Mouse (Mus musculus) embryonic facial prominence, embryonic 15.5 days (tissue): ENCODE measurements around the gene 9330161L09Rik. TPM values are rescaled to one million over a fixed set of nuclear protein-coding genes. Genes with fewer than 3 reads are reported as not detected.

Experiments used
- ATAC-seq: fragments of 200-750 bp; cut with Nextera tagmentation; 2 replicates; pipeline ENCODE4 v1.8.0; 2017; ENCODE audit warnings: low read depth, moderate TSS enrichment; ENCODE audit not compliant: insufficient number of reproducible peaks, low FRiP score, low TSS enrichment
- H3K27ac ChIP-seq: fragments of 300-500 bp; sonication (generic); replicated peaks from 2 replicates; pipeline ENCODE4 v1.5.1; 2015; ENCODE audit warnings: mild to moderate bottlenecking, inconsistent platforms
- H3K27me3 ChIP-seq: fragments of 300-500 bp; sonication (generic); 2 replicates; pipeline ENCODE4 v1.6.1; 2015; ENCODE audit warnings: inconsistent platforms
- H3K36me3 ChIP-seq: fragments of 300-500 bp; sonication (generic); 2 replicates; pipeline ENCODE4 v1.6.1; 2015; ENCODE audit warnings: mild to moderate bottlenecking, inconsistent platforms
- H3K4me1 ChIP-seq: fragments of 300-500 bp; sonication (generic); 2 replicates; pipeline ENCODE4 v1.6.1; 2015; ENCODE audit warnings: inconsistent platforms
- H3K4me2 ChIP-seq: fragments of 300-500 bp; sonication (generic); replicated peaks from 2 replicates; pipeline ENCODE4 v1.6.1; 2015; ENCODE audit warnings: mild to moderate bottlenecking, inconsistent platforms
- H3K4me3 ChIP-seq: fragments of 300-500 bp; sonication (generic); replicated peaks from 2 replicates; pipeline ENCODE4 v1.5.1; 2015; ENCODE audit warnings: mild to moderate bottlenecking, inconsistent platforms
- H3K9ac ChIP-seq: fragments of 300-500 bp; sonication (generic); 2 replicates; pipeline ENCODE4 v1.6.1; 2015; ENCODE audit warnings: inconsistent platforms
- H3K9me3 ChIP-seq: fragments of 300-500 bp; sonication (generic); replicated peaks from 2 replicates; pipeline ENCODE4 v1.6.1; 2016; ENCODE audit warnings: inconsistent platforms
- WGBS: fragments of 180-500 bp; shearing (Covaris S2); methylation state at CpG from one replicate; pipeline ENCODE4 v1.1.7; 2015; 5-methylcytosine and 5-hydroxymethylcytosine counted together
- polyA plus RNA-seq: library from polyadenylated mRNA; unstranded; fragments of >200 nt; fragmentation: Nextera tagmentation; extraction: Ambion mirVana; gene quantifications from 2 replicates; pipeline ENCODE4 v1.2.1, GENCODE M21; 2015

9330161L09Rik gene
- polyA plus RNA-seq, 1 experiment from 2014 or later: 0.49 TPM

DNA sequence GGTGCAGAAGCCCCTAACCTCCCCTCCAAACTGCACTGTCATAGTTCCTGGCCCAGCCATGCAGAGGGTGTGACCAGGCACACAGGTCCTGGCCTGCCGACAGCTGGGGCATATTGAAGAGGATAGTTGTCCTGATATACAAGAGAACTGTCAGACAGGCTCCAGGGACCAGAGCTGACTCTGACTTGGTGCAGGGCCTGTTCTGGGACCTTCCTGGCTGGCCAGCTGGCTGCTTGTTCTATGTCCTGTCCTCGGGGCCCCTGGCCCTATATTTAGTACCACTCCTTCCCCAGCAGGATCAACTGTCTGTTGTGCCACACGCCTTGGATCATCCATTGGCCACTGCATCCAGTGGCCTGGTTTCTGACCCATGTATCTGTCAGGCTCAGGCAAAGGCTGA is 45.3 kb downstream of the 9330161L09Rik start:
- H3K27me3 ChIP-seq: no peaks in the 10 kb centered on the region
- no peaks in the 10 kb centered on the region for H3K9me3 ChIP-seq
- 0 out of 2 replicates have a peak, but pooled peaks cover 3% of the 10 kb centered on the region for H3K4me1 ChIP-seq
- no peak overlapping the region for H3K4me2 ChIP-seq
- no peak overlapping the region for H3K9ac ChIP-seq
- 61% methylated on average over 3 of the region's 3 CpGs for WGBS
- no peaks in the 10 kb centered on the region for H3K36me3 ChIP-seq
- no peak overlapping the region for H3K27ac ChIP-seq
- no peak overlapping the region for H3K4me3 ChIP-seq
- ATAC-seq: no peak

DNA sequence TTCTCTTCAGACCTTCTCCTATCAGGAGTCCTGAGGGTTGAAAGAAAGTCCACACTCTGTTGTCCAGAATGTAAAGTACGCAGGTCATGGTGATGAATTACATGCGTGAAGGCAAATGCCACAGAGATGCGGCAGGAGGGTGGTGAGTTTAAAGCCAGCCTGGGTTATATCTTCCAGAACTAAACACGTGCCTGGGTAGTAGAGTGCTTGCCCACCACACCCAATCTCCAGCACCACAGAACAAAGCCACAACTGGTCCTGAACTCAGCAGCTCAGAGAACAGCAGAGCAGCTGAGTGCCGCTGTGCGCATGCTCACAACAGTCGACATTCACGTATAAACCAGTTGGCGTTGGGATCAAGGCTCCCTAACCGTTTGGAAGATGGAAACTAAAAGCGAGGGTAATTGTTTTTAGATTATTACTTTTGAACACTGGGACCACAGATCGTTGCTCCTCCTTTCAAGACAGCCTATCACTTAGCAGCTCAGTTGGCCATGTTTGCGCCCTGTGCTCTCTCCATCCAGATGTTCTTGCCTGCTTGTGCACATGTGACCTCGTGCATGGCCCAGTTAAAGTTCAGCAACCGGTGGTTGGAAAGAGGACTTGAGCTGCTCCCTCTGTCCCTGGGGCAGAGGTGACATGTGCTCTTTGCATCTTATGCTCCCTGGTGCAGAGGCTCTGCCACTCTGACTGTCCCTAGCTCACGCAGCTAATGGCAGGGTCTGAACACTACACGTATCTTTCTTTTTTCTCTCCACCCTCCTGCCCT is 45.9 kb downstream of the 9330161L09Rik start:
- Histone ChIP-seq H3K4me3 (no peak overlapping the region), H3K4me1 (0 out of 2 replicates have a peak, but pooled peaks cover 3% of the 10 kb centered on the region), H3K9ac (no peak overlapping the region), H3K36me3 (no peaks in the 10 kb centered on the region), H3K27me3 (no peaks in the 10 kb centered on the region), H3K4me2 (no peak overlapping the region), H3K27ac (no peak overlapping the region), H3K9me3 (no peaks in the 10 kb centered on the region)
- ATAC-seq: no peak
- WGBS: 84% methylated on average over 17 of the region's 17 CpGs

DNA sequence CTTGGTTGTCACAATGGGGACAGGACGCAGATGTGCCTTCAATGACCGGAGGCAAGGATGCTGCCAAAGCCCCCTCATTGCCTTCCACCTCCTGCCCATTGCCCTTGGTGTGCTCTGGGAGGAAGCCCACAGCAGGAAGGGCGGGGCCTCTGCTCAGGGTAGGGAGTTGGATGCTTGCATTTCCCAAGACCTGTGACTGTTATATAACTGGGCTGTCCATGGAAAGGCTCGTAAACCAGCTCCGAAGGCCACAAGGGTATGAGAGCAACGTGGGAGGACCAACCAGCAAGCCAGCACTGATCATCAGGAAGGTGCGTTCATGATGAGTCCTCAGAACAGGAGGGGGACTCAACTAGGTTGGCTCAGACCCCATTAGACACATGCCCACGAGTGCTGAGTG is 46.8 kb downstream of the 9330161L09Rik start:
- no peaks in the 10 kb centered on the region for H3K9me3 ChIP-seq
- 81% methylated on average over 8 of the region's 8 CpGs for WGBS
- no peak for ATAC-seq

DNA sequence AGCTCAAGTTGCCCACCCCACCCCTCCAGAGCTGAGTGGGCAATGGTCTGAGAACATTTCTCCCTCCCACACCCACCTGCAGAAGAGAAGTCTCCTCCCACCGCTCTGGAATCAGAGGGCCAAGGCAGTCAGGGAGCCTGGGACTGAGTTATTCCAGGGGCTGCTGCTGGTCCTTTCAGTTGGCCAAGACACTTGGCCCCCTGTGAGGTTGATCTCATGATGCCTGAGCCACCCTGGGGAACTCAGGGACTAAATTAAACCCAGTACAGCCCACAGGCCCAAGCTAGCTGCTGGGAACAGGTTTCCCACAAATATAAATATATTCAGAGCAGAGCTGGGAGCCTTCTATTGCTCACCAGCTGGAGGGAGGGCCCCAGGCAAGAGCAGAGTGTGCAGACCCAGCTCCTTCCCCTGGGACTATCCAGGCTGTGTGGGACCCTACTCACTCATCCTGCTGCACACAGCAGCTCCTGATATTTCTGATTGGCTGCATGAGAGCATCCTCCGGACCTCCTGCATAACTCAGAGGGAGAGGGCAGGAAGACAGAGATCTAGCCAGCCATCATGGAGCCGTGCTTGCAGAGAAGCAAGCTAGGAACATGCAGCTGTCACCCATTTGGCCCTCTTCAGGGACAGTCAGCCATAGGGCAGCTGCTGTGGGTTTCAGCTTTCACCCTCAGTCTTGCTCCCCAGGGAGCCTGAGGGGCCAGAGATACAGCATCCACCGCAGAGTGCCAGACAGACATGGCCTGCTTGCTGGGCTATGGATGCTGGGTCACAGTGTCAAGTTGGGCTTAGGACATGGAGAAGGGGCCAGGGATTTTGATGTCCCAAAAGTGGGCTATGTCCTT is 48.4 kb downstream of the 9330161L09Rik start:
- no peak overlapping the region for H3K4me2 ChIP-seq
- H3K9ac ChIP-seq: no peak overlapping the region
- no peaks in the 10 kb centered on the region for H3K36me3 ChIP-seq
- no peaks in the 10 kb centered on the region for H3K27me3 ChIP-seq
- H3K4me1 ChIP-seq: 0 out of 2 replicates have a peak, but pooled peaks cover 3% of the 10 kb centered on the region
- H3K9me3 ChIP-seq: no peaks in the 10 kb centered on the region
- H3K27ac ChIP-seq: 0 out of 2 replicates have a peak overlapping the region, but pooled peaks have one; percentile 34
- peak; percentile 60 for ATAC-seq
- WGBS: 50% methylated on average over 4 of the region's 4 CpGs
- no peak overlapping the region for H3K4me3 ChIP-seq

More for the DNA sequence above, 46.8 kb downstream of the 9330161L09Rik start:
- no peaks in the 10 kb centered on the region for H3K36me3 ChIP-seq
- no peak overlapping the region for H3K4me2 ChIP-seq
- no peak overlapping the region for H3K27ac ChIP-seq
- 0 out of 2 replicates have a peak, but pooled peaks cover 3% of the 10 kb centered on the region for H3K4me1 ChIP-seq
- H3K4me3 ChIP-seq: no peak overlapping the region
- no peaks in the 10 kb centered on the region for H3K27me3 ChIP-seq
- no peak overlapping the region for H3K9ac ChIP-seq

DNA sequence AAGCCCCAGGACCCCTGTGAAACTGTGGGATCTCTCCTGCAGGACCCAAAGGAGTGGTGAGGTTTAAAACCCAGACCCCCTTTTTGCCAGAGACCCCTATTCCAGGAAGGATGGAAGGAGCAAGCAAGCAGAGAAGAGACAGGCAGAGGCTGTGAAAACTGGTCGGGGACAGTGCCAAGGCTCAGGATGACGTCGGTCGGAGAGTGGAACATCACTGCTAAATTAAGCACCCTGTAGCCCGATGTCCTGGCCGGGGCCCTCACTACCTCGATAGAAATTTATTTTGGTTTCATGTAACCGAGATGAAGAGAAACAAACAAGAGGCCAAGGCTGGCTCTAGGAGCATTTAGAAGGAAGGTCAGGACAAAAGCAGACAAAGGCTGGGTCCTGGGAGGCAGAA is 49.4 kb downstream of the 9330161L09Rik start:
- Histone ChIP-seq H3K9me3 (no peaks in the 10 kb centered on the region), H3K4me1 (0 out of 2 replicates have a peak, but pooled peaks cover 3% of the 10 kb centered on the region), H3K27ac (no peak overlapping the region), H3K9ac (no peak overlapping the region), H3K36me3 (no peaks in the 10 kb centered on the region), H3K4me2 (no peak overlapping the region), H3K4me3 (no peak overlapping the region), H3K27me3 (no peaks in the 10 kb centered on the region)
- ATAC-seq: no peak
- 76% methylated on average over 8 of the region's 8 CpGs for WGBS

Other genes with a start within 250 kb of the 9330161L09Rik start
- 0.43 and 0.68 TPM in 2 replicates for gene Prima1, start 165.7 kb downstream of the 9330161L09Rik start, polyA plus RNA-seq
- 0.20 TPM in 1 of 2 replicates, not detected in the other for gene Fam181a, start 96.8 kb downstream of the 9330161L09Rik start, polyA plus RNA-seq
- gene Asb2, start 51.8 kb downstream of the 9330161L09Rik start, polyA plus RNA-seq: 7.5 and 10.1 TPM in 2 replicates
- gene Otub2, start 19.1 kb downstream of the 9330161L09Rik start, polyA plus RNA-seq: 12.2 and 13.7 TPM in 2 replicates
- 103 and 105 TPM in 2 replicates for gene Ddx24, start 18.0 kb upstream of the 9330161L09Rik start, polyA plus RNA-seq
- 72.9 and 77.5 TPM in 2 replicates for gene Ifi27, start 26.4 kb upstream of the 9330161L09Rik start, polyA plus RNA-seq
- gene Ifi27l2a, start 35.9 kb upstream of the 9330161L09Rik start, polyA plus RNA-seq: 19.0 and 23.0 TPM in 2 replicates
- 0.15 TPM in 1 of 2 replicates, not detected in the other for gene Ifi27l2b, start 49.4 kb upstream of the 9330161L09Rik start, polyA plus RNA-seq
- gene Ppp4r4, start 124.5 kb upstream of the 9330161L09Rik start, polyA plus RNA-seq: 1.4 and 2.5 TPM in 2 replicates
- gene Serpina10, start 223.6 kb upstream of the 9330161L09Rik start, polyA plus RNA-seq: 0.07 and 0.20 TPM in 2 replicates
- 0.23 TPM in 1 of 2 replicates, not detected in the other for gene Serpina6, start 249.4 kb upstream of the 9330161L09Rik start, polyA plus RNA-seq